Mouse (Mus musculus): ENCODE measurements at regions not wholly inside any gene's neighbourhood (a gene's known extent, or its start where the extent isn't known, plus 50 kb on each side); places are given as distances from the start of the nearest gene placed in this dataset.

GRCm38 (mm10) chr3:144049270-144049669 is 155.8 kb downstream of the Lmo4 start:
- no peaks in the 10 kb centered on the region for H3K9me3 ChIP-seq (ENCODE audit: control insufficient read depth, low read length)
- H3K9ac ChIP-seq (ENCODE audit: low read depth, low read length), result no peak overlapping the region
- no peaks in the 10 kb centered on the region for H3K4me1 ChIP-seq (replicated peaks; ENCODE audit: control insufficient read depth, insufficient read depth, low read length)
- 44% methylated on average over 4 of the region's 4 CpGs for WGBS
- no peak overlapping the region for H3K4me3 ChIP-seq (ENCODE audit: low read depth, low read length)
- H3K4me2 ChIP-seq (replicated peaks; ENCODE audit: low read depth, low read length), result no peak overlapping the region
- DNase-seq (ENCODE audit: low spot score), result no peak
- H3K27ac ChIP-seq (ENCODE audit: low read depth, low read length), result no peak overlapping the region
- H3K36me3 ChIP-seq (ENCODE audit: control insufficient read depth, insufficient read depth, low read length), result no peaks in the 10 kb centered on the region
- ATAC-seq (ENCODE audit: low FRiP score), result no peak
- no peaks in the 10 kb centered on the region for H3K27me3 ChIP-seq (ENCODE audit: control insufficient read depth, insufficient read depth, low read length)

- Histone ChIP-seq H3K9ac (ENCODE audit: low read depth, low read length) (no peak overlapping the region), H3K4me3 (ENCODE audit: low read depth, low read length) (no peak overlapping the region), H3K4me1 (replicated peaks; ENCODE audit: control insufficient read depth, insufficient read depth, low read length) (no peaks in the 10 kb centered on the region), H3K9me3 (ENCODE audit: control insufficient read depth, low read length) (no peaks in the 10 kb centered on the region), H3K36me3 (ENCODE audit: control insufficient read depth, insufficient read depth, low read length) (no peaks in the 10 kb centered on the region), H3K27me3 (ENCODE audit: control insufficient read depth, insufficient read depth, low read length) (no peaks in the 10 kb centered on the region), H3K27ac (ENCODE audit: low read depth, low read length) (no peak overlapping the region), H3K4me2 (replicated peaks; ENCODE audit: low read depth, low read length) (no peak overlapping the region)
- 90% methylated on average over 2 of the region's 2 CpGs for WGBS
- DNase-seq (ENCODE audit: low spot score) (no peak), ATAC-seq (ENCODE audit: low FRiP score) (no peak)
These were observed 160.7 kb downstream of the Lmo4 start for GRCm38 (mm10) chr3:144044366-144044765.

GRCm38 (mm10) chr3:144041788-144042187 is 163.2 kb downstream of the Lmo4 start:
- H3K9ac ChIP-seq (ENCODE audit: low read depth, low read length), result no peak overlapping the region
- no peaks in the 10 kb centered on the region for H3K9me3 ChIP-seq (ENCODE audit: control insufficient read depth, low read length)
- H3K4me2 ChIP-seq (replicated peaks; ENCODE audit: low read depth, low read length), result no peak overlapping the region
- no peaks in the 10 kb centered on the region for H3K4me1 ChIP-seq (replicated peaks; ENCODE audit: control insufficient read depth, insufficient read depth, low read length)
- 92% methylated on average over 5 of the region's 5 CpGs for WGBS
- DNase-seq (ENCODE audit: low spot score), result no peak
- H3K4me3 ChIP-seq (ENCODE audit: low read depth, low read length), result no peak overlapping the region
- no peak overlapping the region for H3K27ac ChIP-seq (ENCODE audit: low read depth, low read length)
- H3K36me3 ChIP-seq (ENCODE audit: control insufficient read depth, insufficient read depth, low read length), result no peaks in the 10 kb centered on the region
- no peak for ATAC-seq (ENCODE audit: low FRiP score)
- no peaks in the 10 kb centered on the region for H3K27me3 ChIP-seq (ENCODE audit: control insufficient read depth, insufficient read depth, low read length)

GRCm38 (mm10) chr3:144039498-144039897 is 165.5 kb downstream of the Lmo4 start:
- 92% methylated on average over 3 of the region's 3 CpGs for WGBS
- Histone ChIP-seq H3K36me3 (ENCODE audit: control insufficient read depth, insufficient read depth, low read length) (no peaks in the 10 kb centered on the region), H3K27ac (ENCODE audit: low read depth, low read length) (no peak overlapping the region), H3K9ac (ENCODE audit: low read depth, low read length) (no peak overlapping the region), H3K4me2 (replicated peaks; ENCODE audit: low read depth, low read length) (no peak overlapping the region), H3K9me3 (ENCODE audit: control insufficient read depth, low read length) (no peaks in the 10 kb centered on the region), H3K27me3 (ENCODE audit: control insufficient read depth, insufficient read depth, low read length) (no peaks in the 10 kb centered on the region), H3K4me3 (ENCODE audit: low read depth, low read length) (no peak overlapping the region), H3K4me1 (replicated peaks; ENCODE audit: control insufficient read depth, insufficient read depth, low read length) (no peaks in the 10 kb centered on the region)
- ATAC-seq (ENCODE audit: low FRiP score) (no peak), DNase-seq (ENCODE audit: low spot score) (no peak)

GRCm38 (mm10) chr3:144029611-144030010 is 175.4 kb downstream of the Lmo4 start:
- no peaks in the 10 kb centered on the region for H3K4me1 ChIP-seq (replicated peaks; ENCODE audit: control insufficient read depth, insufficient read depth, low read length)
- H3K9ac ChIP-seq (ENCODE audit: low read depth, low read length), result no peak overlapping the region
- no peaks in the 10 kb centered on the region for H3K27me3 ChIP-seq (ENCODE audit: control insufficient read depth, insufficient read depth, low read length)
- no peaks in the 10 kb centered on the region for H3K9me3 ChIP-seq (ENCODE audit: control insufficient read depth, low read length)
- no peaks in the 10 kb centered on the region for H3K36me3 ChIP-seq (ENCODE audit: control insufficient read depth, insufficient read depth, low read length)
- no peak overlapping the region for H3K4me2 ChIP-seq (replicated peaks; ENCODE audit: low read depth, low read length)
- H3K4me3 ChIP-seq (ENCODE audit: low read depth, low read length), result no peak overlapping the region
- no peak overlapping the region for H3K27ac ChIP-seq (ENCODE audit: low read depth, low read length)
- no peak for DNase-seq (ENCODE audit: low spot score)
- WGBS, result 86% methylated on average over 1 of the region's 1 CpGs
- ATAC-seq (ENCODE audit: low FRiP score), result no peak

- H3K36me3 ChIP-seq (ENCODE audit: control insufficient read depth, insufficient read depth, low read length), result no peaks in the 10 kb centered on the region
- DNase-seq (ENCODE audit: low spot score) (no peak), ATAC-seq (ENCODE audit: low FRiP score) (no peak)
- H3K4me3 ChIP-seq (ENCODE audit: low read depth, low read length), result no peak overlapping the region
- no peak overlapping the region for H3K9ac ChIP-seq (ENCODE audit: low read depth, low read length)
- no peaks in the 10 kb centered on the region for H3K27me3 ChIP-seq (ENCODE audit: control insufficient read depth, insufficient read depth, low read length)
- WGBS, result 86% methylated on average over 3 of the region's 3 CpGs
- H3K4me2 ChIP-seq (replicated peaks; ENCODE audit: low read depth, low read length), result no peak overlapping the region
- H3K27ac ChIP-seq (ENCODE audit: low read depth, low read length), result no peak overlapping the region
- H3K9me3 ChIP-seq (ENCODE audit: control insufficient read depth, low read length), result no peaks in the 10 kb centered on the region
- H3K4me1 ChIP-seq (replicated peaks; ENCODE audit: control insufficient read depth, insufficient read depth, low read length), result no peaks in the 10 kb centered on the region
These were observed 175.9 kb downstream of the Lmo4 start for GRCm38 (mm10) chr3:144029121-144029520.

GRCm38 (mm10) chr3:144027134-144027980 is 177.7 kb downstream of the Lmo4 start:
- no peak for ATAC-seq (ENCODE audit: low FRiP score)
- no peaks in the 10 kb centered on the region for H3K36me3 ChIP-seq (ENCODE audit: control insufficient read depth, insufficient read depth, low read length)
- H3K4me2 ChIP-seq (replicated peaks; ENCODE audit: low read depth, low read length), result no peak overlapping the region
- no peak overlapping the region for H3K9ac ChIP-seq (ENCODE audit: low read depth, low read length)
- DNase-seq (ENCODE audit: low spot score), result no peak
- no peaks in the 10 kb centered on the region for H3K27me3 ChIP-seq (ENCODE audit: control insufficient read depth, insufficient read depth, low read length)
- no peaks in the 10 kb centered on the region for H3K4me1 ChIP-seq (replicated peaks; ENCODE audit: control insufficient read depth, insufficient read depth, low read length)
- no peak overlapping the region for H3K4me3 ChIP-seq (ENCODE audit: low read depth, low read length)
- 89% methylated on average over 6 of the region's 6 CpGs for WGBS
- no peaks in the 10 kb centered on the region for H3K9me3 ChIP-seq (ENCODE audit: control insufficient read depth, low read length)
- no peak overlapping the region for H3K27ac ChIP-seq (ENCODE audit: low read depth, low read length)

- Histone ChIP-seq H3K36me3 (ENCODE audit: control insufficient read depth, insufficient read depth, low read length) (no peaks in the 10 kb centered on the region), H3K27ac (ENCODE audit: low read depth, low read length) (no peak overlapping the region), H3K4me3 (ENCODE audit: low read depth, low read length) (no peak overlapping the region), H3K4me1 (replicated peaks; ENCODE audit: control insufficient read depth, insufficient read depth, low read length) (no peaks in the 10 kb centered on the region), H3K4me2 (replicated peaks; ENCODE audit: low read depth, low read length) (no peak overlapping the region), H3K9ac (ENCODE audit: low read depth, low read length) (no peak overlapping the region), H3K9me3 (ENCODE audit: control insufficient read depth, low read length) (no peaks in the 10 kb centered on the region), H3K27me3 (ENCODE audit: control insufficient read depth, insufficient read depth, low read length) (no peaks in the 10 kb centered on the region)
- 63% methylated on average over 14 of the region's 14 CpGs for WGBS
- DNase-seq (ENCODE audit: low spot score) (no peak), ATAC-seq (ENCODE audit: low FRiP score) (peak; percentile 53; the same call in 1 of the 2 replicates)
These were observed 179.4 kb downstream of the Lmo4 start for GRCm38 (mm10) chr3:144025451-144026125.

- Histone ChIP-seq H3K4me3 (ENCODE audit: low read depth, low read length) (no peak overlapping the region), H3K27ac (ENCODE audit: low read depth, low read length) (no peak overlapping the region), H3K9ac (ENCODE audit: low read depth, low read length) (no peak overlapping the region), H3K9me3 (ENCODE audit: control insufficient read depth, low read length) (no peaks in the 10 kb centered on the region), H3K4me2 (replicated peaks; ENCODE audit: low read depth, low read length) (no peak overlapping the region), H3K36me3 (ENCODE audit: control insufficient read depth, insufficient read depth, low read length) (no peaks in the 10 kb centered on the region), H3K27me3 (ENCODE audit: control insufficient read depth, insufficient read depth, low read length) (no peaks in the 10 kb centered on the region), H3K4me1 (replicated peaks; ENCODE audit: control insufficient read depth, insufficient read depth, low read length) (no peaks in the 10 kb centered on the region)
- ATAC-seq (ENCODE audit: low FRiP score), result no peak
- WGBS, result 84% methylated on average over 5 of the region's 5 CpGs
- no peak for DNase-seq (ENCODE audit: low spot score)
These were observed 180.8 kb downstream of the Lmo4 start for GRCm38 (mm10) chr3:144024216-144024615.

All from hindbrain, embryonic 11.5 days (tissue).